Mouse (Mus musculus) myocyte (in vitro differentiated cells): Measurements from ENCODE around the gene Cdrt4. TPM values are rescaled to one million over a fixed set of nuclear protein-coding genes. Genes with fewer than 3 reads are reported as not detected.
A peak's percentile ranks its signal among the peaks of the same experiment; 100 is the strongest.

Experiments used
- H3K27me3 ChIP-seq: one replicate; pipeline ENCODE4 v1.6.1; 2011; ENCODE audit not compliant: control insufficient read depth, insufficient read depth, insufficient read length
- H3K36me3 ChIP-seq: one replicate; pipeline ENCODE4 v1.6.1; 2011; ENCODE audit not compliant: control insufficient read depth, insufficient read depth
- H3K4me2 ChIP-seq: one replicate; pipeline ENCODE4 v1.6.1; 2011; ENCODE audit warnings: low read depth, control low read depth
- H3K4me3 ChIP-seq: one replicate; pipeline ENCODE4 v1.5.1; 2011; ENCODE audit warnings: mild to moderate bottlenecking, control low read depth, moderate library complexity
- H3K79me2 ChIP-seq: one replicate; pipeline ENCODE4 v1.6.1; 2011; ENCODE audit not compliant: control insufficient read depth, insufficient read depth
- H3ac ChIP-seq: one replicate; pipeline ENCODE4 v1.6.1; 2011; ENCODE audit not compliant: control insufficient read depth, insufficient read length
- CEBPB ChIP-seq: IDR thresholded peaks from 2 replicates; pipeline ENCODE4 v1.6.1; 2011; ENCODE audit warnings: mild to moderate bottlenecking, moderate library complexity; ENCODE audit not compliant: poor library complexity, insufficient read depth, severe bottlenecking
- E2F4 ChIP-seq: IDR thresholded peaks from one replicate; pipeline ENCODE4 v1.6.1; 2011; ENCODE audit warnings: mild to moderate bottlenecking, control low read depth, moderate library complexity; ENCODE audit not compliant: insufficient read depth
- MAX ChIP-seq: IDR thresholded peaks from one replicate; pipeline ENCODE4 v1.6.1; 2011; ENCODE audit warnings: low read depth, mild to moderate bottlenecking, control low read depth
- MYOD1 ChIP-seq, 3 experiments: IDR thresholded peaks; one replicate each; pipeline ENCODE4 v1.6.1; 2011; ENCODE audit warnings: control low read depth in 2 of 3, low read depth in 2 of 3, mild to moderate bottlenecking in 2 of 3, moderate library complexity in 1 of 3; ENCODE audit not compliant: insufficient read length in 2 of 3, control insufficient read depth in 1 of 3
- MYOG ChIP-seq, 3 experiments: IDR thresholded peaks; one replicate each; pipeline ENCODE4 v1.6.1; 2011; ENCODE audit warnings: control low read depth in 2 of 3, low read depth in 2 of 3, mild to moderate bottlenecking in 2 of 3; ENCODE audit not compliant: insufficient read length in 2 of 3, control insufficient read depth in 1 of 3, insufficient read depth in 1 of 3
- POLR2A ChIP-seq: IDR thresholded peaks from one replicate; pipeline ENCODE4 v1.6.1; 2011; ENCODE audit warnings: low read depth, mild to moderate bottlenecking, control low read depth, moderate library complexity; ENCODE audit not compliant: insufficient read length
- POLR2AphosphoS2 ChIP-seq: IDR thresholded peaks from one replicate; pipeline ENCODE4 v1.6.1; 2011; ENCODE audit warnings: low read depth, control low read depth; ENCODE audit not compliant: insufficient read length
- REST ChIP-seq: IDR thresholded peaks from one replicate; pipeline ENCODE4 v1.6.1; 2011; ENCODE audit warnings: mild to moderate bottlenecking, control low read depth, moderate library complexity; ENCODE audit not compliant: insufficient read depth, insufficient read length
- SRF ChIP-seq: IDR thresholded peaks from one replicate; pipeline ENCODE4 v1.6.1; 2011; ENCODE audit warnings: low read depth; ENCODE audit not compliant: control insufficient read depth, insufficient read length
- TCF12 ChIP-seq: IDR thresholded peaks from one replicate; pipeline ENCODE4 v1.6.1; 2011; ENCODE audit warnings: mild to moderate bottlenecking, control low read depth; ENCODE audit not compliant: poor library complexity, insufficient read depth, severe bottlenecking
- TCF3 ChIP-seq: IDR thresholded peaks from one replicate; pipeline ENCODE4 v1.6.1; 2011; ENCODE audit warnings: low read depth, control low read depth; ENCODE audit not compliant: insufficient read length
- USF1 ChIP-seq: IDR thresholded peaks from one replicate; pipeline ENCODE4 v1.6.1; 2011; ENCODE audit warnings: low read depth, mild to moderate bottlenecking, control low read depth, moderate library complexity
- polyA plus RNA-seq: library from polyadenylated mRNA; unstranded; fragments of >200 nt; fragmentation: generic; extraction: Trizol; gene quantifications from one replicate; pipeline ENCODE4 v1.2.1, GENCODE M21; 2012; ENCODE audit warnings: missing spikeins

Cdrt4 gene
- polyA plus RNA-seq, 1 experiment = not detected

DNA sequence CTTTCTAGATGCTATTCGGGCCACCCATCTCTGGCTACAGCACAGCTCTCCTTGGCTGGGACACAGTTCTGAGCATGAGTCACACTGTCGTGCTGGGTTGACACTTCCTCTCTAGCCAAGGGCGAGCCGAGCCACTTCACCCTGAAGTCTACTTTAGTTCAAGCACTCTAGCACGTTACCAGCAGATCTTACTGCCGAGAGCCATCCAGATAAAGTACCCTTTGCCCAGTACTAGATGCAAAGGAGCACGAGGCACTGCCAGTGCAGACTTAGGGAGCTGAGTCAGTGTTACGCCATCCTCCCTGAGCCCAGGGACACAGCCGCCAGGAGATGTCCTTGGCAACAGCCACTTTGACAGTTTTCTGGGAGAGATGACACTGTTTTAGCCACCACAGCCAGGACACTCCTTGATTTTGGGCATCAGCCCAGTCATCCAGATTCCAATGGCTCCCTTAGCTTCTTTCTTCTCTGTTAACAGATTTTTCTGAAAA is 75.7 kb downstream of the Cdrt4 start:
- no peak overlapping the region for H3K4me3 ChIP-seq
- H3K27me3 ChIP-seq = no peaks in the 10 kb centered on the region
- no peak overlapping the region for H3ac ChIP-seq
- H3K79me2 ChIP-seq = no peaks in the 10 kb centered on the region
- TF ChIP-seq MYOD1 (IDR thresholded peaks at IDR 0.05; ENCODE audit: control insufficient read depth in 1 of 3, insufficient read length in 2 of 3, low read depth in 2 of 3) (peak; percentile 96 to 99 (median 98)), E2F4 (no peak), POLR2AphosphoS2 (no peak), SRF (no peak), TCF12 (peak; percentile 21), USF1 (no peak), TCF3 (peak; percentile 43), POLR2A (no peak), MYOG (IDR thresholded peaks at IDR 0.05; ENCODE audit: control insufficient read depth in 1 of 3, insufficient read depth in 1 of 3, insufficient read length in 2 of 3, low read depth in 2 of 3) (peak in 1 of 3 experiments; percentile 78), CEBPB (peak; percentile 80), REST (no peak), MAX (peak; percentile 25)
- H3K4me2 ChIP-seq = peak overlapping the region; percentile 60
- no peaks in the 10 kb centered on the region for H3K36me3 ChIP-seq

DNA sequence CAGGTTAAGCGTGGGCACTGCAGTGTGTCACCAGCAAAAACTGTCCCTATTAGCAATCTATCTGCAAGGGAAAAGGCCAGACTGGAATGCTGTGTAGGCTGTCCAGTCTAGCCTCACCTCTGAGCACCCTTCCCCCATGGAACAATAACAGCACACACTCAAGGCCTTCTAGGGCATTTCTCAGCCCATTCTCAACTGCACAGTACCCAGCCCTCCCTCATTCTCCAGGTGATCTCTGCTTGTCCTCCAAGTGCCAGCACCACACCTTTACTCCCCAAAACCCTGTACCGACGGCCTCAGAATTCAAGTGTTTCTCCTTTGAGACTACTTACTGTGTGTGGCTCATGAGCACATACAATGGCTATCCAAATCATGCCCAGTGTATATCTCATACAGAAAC is 77.1 kb downstream of the Cdrt4 start:
- Histone ChIP-seq H3K79me2 (no peaks in the 10 kb centered on the region), H3K4me2 (no peak overlapping the region), H3ac (no peak overlapping the region), H3K27me3 (no peaks in the 10 kb centered on the region), H3K4me3 (no peak overlapping the region), H3K36me3 (no peaks in the 10 kb centered on the region)
- TF ChIP-seq CEBPB (no peak), SRF (no peak), MYOD1 (IDR thresholded peaks at IDR 0.05; ENCODE audit: control insufficient read depth in 1 of 3, insufficient read length in 2 of 3, low read depth in 2 of 3) (no peak), E2F4 (no peak)

DNA sequence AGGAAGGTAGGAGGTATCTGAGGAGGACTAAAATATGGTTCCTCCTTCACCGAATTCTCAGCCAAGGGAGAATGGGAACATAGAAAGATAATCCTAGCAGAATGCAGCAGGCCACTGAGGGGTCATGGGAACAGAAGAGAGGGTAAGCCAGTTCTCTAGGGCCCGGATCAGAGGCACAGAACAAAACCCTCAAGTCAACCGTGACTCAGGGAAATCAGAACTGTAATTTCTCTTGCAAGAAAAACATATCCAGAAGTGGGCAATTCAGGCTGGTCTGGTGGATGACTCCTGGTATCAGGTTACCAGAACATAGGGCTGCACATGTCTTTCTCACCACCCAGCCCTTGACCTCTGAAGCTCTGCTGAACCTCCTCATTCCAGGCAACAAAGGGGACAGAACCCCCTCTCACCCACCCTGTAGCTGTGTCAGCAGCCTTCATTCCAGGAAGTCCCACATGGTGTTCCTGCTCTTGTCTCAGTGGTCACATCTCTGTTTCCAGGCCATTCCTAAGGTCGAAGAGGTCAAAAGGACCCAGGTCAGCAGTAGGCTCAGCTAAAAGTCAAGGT is 78.2 kb downstream of the Cdrt4 start:
- H3K4me2 ChIP-seq = peak overlapping the region; percentile 20
- no peak overlapping the region for H3K4me3 ChIP-seq
- no peak overlapping the region for H3ac ChIP-seq
- no peaks in the 10 kb centered on the region for H3K79me2 ChIP-seq
- no peak for TF ChIP-seq TCF3
- TF ChIP-seq MYOD1 (IDR thresholded peaks at IDR 0.05; ENCODE audit: control insufficient read depth in 1 of 3, insufficient read length in 2 of 3, low read depth in 2 of 3) = no peak
- TF ChIP-seq MYOG (IDR thresholded peaks at IDR 0.05; ENCODE audit: control insufficient read depth in 1 of 3, insufficient read depth in 1 of 3, insufficient read length in 2 of 3, low read depth in 2 of 3) = no peak
- TF ChIP-seq POLR2A = no peak
- TF ChIP-seq POLR2AphosphoS2 = no peak
- TF ChIP-seq MAX = no peak
- no peak for TF ChIP-seq CEBPB
- no peak for TF ChIP-seq REST
- TF ChIP-seq TCF12 = no peak
- TF ChIP-seq E2F4 = no peak
- no peak for TF ChIP-seq SRF
- TF ChIP-seq USF1 = no peak
- no peaks in the 10 kb centered on the region for H3K36me3 ChIP-seq
- no peaks in the 10 kb centered on the region for H3K27me3 ChIP-seq

DNA sequence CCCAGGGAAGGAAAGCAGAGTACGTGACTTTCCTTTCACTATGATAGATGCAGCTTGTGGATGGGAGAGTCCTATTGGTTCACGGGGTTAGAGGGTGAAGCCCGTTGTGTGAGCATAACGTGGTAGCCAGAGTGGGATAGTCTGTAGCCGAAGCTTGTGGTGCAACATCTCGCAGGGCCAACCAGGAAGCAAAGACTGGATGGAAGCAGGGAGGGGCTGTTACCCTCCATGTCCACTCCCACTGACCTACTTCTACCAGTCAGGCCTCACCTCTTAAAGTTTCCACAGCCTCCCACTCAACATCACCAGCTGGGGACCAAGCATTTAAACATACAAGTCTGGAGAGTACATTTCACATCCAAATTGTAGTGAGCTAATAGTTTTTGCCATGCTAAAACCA is 78.7 kb downstream of the Cdrt4 start:
- H3K36me3 ChIP-seq = no peaks in the 10 kb centered on the region
- no peak overlapping the region for H3K4me2 ChIP-seq
- H3K27me3 ChIP-seq = no peaks in the 10 kb centered on the region
- H3ac ChIP-seq = no peak overlapping the region
- no peaks in the 10 kb centered on the region for H3K79me2 ChIP-seq
- no peak overlapping the region for H3K4me3 ChIP-seq
- TF ChIP-seq POLR2AphosphoS2 = no peak
- no peak for TF ChIP-seq TCF12
- no peak for TF ChIP-seq MYOG (IDR thresholded peaks at IDR 0.05; ENCODE audit: control insufficient read depth in 1 of 3, insufficient read depth in 1 of 3, insufficient read length in 2 of 3, low read depth in 2 of 3)
- no peak for TF ChIP-seq REST
- no peak for TF ChIP-seq MYOD1 (IDR thresholded peaks at IDR 0.05; ENCODE audit: control insufficient read depth in 1 of 3, insufficient read length in 2 of 3, low read depth in 2 of 3)
- no peak for TF ChIP-seq POLR2A
- TF ChIP-seq SRF = no peak
- no peak for TF ChIP-seq USF1
- TF ChIP-seq TCF3 = no peak
- no peak for TF ChIP-seq MAX
- TF ChIP-seq CEBPB = no peak
- no peak for TF ChIP-seq E2F4

DNA sequence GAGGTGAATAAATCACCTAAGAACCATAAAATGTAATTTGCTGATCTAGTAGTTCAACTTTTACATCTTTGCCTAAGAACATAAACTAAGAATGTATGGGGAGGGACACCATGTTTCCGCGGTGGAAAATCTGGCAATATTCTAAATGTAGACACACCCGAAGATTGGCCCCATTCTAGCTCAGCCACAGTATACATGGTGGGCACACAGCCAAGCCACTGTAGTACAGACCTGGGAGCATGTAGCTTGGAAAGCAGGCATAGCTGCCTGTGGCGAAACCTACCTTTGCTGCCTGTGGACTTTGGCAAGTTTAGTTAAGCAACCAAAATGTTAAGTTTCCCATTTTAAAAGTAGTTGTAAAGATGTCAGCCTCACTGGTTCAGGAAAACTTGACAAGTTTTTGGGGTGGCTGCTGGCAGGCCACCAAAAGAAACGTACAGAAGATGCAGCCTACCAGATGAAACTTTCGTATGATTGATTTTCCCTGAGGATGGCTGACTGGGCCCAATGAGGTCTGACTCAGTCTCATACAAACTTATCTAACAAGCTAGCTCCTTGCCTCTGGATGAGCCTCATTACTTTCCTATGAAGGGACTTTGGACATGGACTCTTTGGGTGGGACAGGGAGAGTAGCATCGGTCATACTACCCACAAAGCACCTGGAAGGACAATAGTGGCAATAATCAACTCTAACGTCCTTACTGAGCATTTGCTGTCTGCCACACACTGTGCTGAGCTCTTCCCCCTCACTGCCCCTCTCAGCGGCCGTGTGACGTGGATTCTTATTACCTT is 84.6 kb downstream of the Cdrt4 start:
- Histone ChIP-seq H3K79me2 (no peaks in the 10 kb centered on the region), H3K27me3 (no peaks in the 10 kb centered on the region), H3K4me2 (no peak overlapping the region), H3ac (no peak overlapping the region), H3K4me3 (no peak overlapping the region), H3K36me3 (no peaks in the 10 kb centered on the region)
- TF ChIP-seq POLR2AphosphoS2 = no peak
- no peak for TF ChIP-seq MAX
- TF ChIP-seq MYOD1 (IDR thresholded peaks at IDR 0.05; ENCODE audit: control insufficient read depth in 1 of 3, insufficient read length in 2 of 3, low read depth in 2 of 3) = no peak
- no peak for TF ChIP-seq E2F4
- no peak for TF ChIP-seq TCF12
- TF ChIP-seq REST = no peak
- no peak for TF ChIP-seq MYOG (IDR thresholded peaks at IDR 0.05; ENCODE audit: control insufficient read depth in 1 of 3, insufficient read depth in 1 of 3, insufficient read length in 2 of 3, low read depth in 2 of 3)
- TF ChIP-seq CEBPB = no peak
- TF ChIP-seq USF1 = no peak
- no peak for TF ChIP-seq POLR2A
- TF ChIP-seq SRF = no peak
- TF ChIP-seq TCF3 = no peak
